Mouse (Mus musculus) lung, postnatal 0 days (tissue): Measurements from ENCODE around the gene Opcml.

Experiments used
- CTCF ChIP-seq: IDR thresholded peaks from 2 replicates; pipeline ENCODE4 v1.5.1; 2016; ENCODE audit warnings: antibody characterized with exemption, mild to moderate bottlenecking
- EP300 ChIP-seq: IDR thresholded peaks from 2 replicates; pipeline ENCODE4 v1.6.1; 2016; ENCODE audit warnings: antibody characterized with exemption, mild to moderate bottlenecking, control low read depth

DNA sequence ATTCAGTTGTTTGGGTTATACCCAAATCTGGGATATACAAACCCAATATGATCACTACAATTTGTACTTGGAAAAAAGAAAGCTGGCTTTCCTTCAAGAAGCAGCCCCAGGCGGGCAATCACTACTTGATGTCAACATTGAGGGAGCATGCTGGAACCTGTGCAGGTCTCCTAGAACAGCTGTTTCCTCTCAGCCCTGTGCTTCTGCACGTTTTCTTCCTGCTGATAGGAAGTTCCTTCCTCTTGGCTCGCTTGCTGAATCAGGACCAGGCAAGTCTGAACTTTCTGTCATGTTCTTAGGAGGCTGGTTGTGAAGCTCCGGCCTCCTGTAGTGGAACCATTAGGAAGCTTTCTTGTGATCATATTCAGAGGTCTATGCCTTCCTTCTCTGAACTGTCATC lies 746.1 kb downstream of the Opcml start:
- TF ChIP-seq CTCF (no peak), EP300 (no peak)
